Mouse (Mus musculus) embryonic stem cell, embryonic (primary cell): ENCODE data around the gene Ccr1l1.

Source experiments
- CTCF ChIA-PET, 4 experiments: fragments of 300-600 bp in 2 of 4; fragments of 350-600 bp in 2 of 4; sonication (Branson Sonifier 250); formaldehyde crosslinking; loops; one replicate each; lab custom pipeline; 2022; ENCODE audit warnings: inconsistent platforms in 2 of 4; lab: Charles Lee
- POLR2A ChIA-PET, 4 experiments: fragments of 300-600 bp in 2 of 4; fragments of 350-600 bp in 2 of 4; sonication (Branson Sonifier 250); formaldehyde crosslinking; loops; one replicate each; lab custom pipeline; 2022; ENCODE audit warnings: antibody characterized with exemption in 4 of 4, inconsistent platforms in 1 of 4; lab: Charles Lee

Gene Ccr1l1

DNA sequence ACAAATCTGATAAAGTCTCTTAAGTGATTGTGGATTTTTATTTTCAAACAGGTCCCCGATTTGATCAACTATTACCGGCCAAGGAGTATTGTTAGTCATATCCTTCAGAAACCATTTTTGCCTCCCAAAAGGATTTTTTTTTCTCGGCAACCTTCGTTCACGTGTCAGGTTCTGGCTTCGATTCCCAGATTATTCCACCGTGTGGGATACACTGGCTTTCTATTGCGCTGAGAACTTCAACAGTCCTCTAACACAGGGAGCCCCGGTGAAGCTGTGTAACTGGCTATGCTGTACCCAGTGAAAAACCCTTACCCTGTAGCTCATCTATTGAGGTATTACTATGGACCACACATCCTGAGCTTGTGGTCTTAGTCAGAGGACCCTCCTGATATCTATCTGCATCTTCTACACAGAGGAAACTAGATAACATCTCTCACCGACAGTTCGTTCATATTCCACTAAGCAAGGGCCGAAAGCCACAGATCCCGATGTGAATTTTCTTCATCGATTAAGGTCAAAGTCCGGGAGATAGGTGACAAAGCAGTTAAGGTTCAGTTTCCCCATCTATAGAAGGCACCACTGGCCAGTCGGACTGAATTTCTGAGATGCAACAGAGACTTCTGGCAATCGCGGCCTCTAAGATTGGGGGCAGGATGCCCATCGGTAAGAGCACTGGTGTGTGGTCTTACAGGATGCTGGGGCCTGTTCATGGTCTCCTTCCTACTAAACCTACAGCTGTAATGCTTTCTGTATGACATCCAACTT lies 45.1 kb downstream of the Ccr1l1 start:
- POLR2A ChIA-PET: no interaction called here
- CTCF ChIA-PET: interaction anchor here in 1 of 4 experiments (0.6 kb wide), 1 partner anchor 542 kb away, joined by 4 read pairs; no protein-coding TSS in a partner anchor

- CTCF ChIA-PET: interaction anchor here in 1 of 4 experiments (0.6 kb wide), 1 partner anchor 543 kb away, joined by 4 read pairs; no protein-coding TSS in a partner anchor
- POLR2A ChIA-PET: no interaction called here
These were observed 46.2 kb downstream of the Ccr1l1 start for GRCm38 (mm10) chr9:123931761-123932700.

DNA sequence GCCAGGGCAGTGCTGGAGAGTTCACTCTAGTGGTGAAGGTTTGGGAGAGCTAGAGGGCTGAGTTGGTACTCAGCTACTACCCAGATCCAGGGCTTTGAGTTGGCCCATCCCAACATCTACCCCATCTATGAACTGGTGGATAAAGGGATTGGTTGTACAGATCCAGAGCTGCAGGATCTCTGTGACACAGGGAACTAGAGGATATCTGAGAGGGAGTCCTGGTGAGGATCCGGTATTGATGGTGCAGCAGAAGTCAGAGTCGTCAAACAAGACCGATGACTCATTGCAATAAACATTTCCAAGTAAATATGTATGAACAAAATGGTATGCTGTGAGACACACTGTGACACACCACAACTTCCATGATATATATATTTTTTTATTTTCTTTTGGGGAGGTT lies 47.3 kb downstream of the Ccr1l1 start:
- CTCF ChIA-PET: no interaction called here
- POLR2A ChIA-PET: no interaction called here

- ChIA-PET CTCF (no interaction called here), POLR2A (no interaction called here)
These were observed 47.7 kb downstream of the Ccr1l1 start for GRCm38 (mm10) chr9:123930476-123930875.

DNA sequence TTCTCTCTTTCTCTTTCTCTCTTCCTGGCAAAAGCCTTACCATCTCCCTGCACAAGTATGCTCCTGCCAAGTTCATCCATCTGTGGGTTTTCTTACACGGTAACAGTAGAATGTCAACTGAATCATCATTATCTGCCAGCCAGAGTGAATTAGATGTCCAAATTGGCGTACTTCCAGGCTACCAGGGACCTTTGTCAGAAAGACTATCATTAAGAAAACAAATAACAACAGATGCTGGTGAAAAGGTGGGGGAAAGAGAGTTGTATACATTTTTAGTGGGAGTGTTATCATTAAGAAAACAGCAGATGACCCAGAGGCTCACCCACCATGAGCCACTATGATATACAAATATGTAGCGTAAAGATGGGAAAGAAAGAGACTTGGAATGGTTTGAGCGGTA lies 48.3 kb downstream of the Ccr1l1 start:
- ChIA-PET POLR2A (no interaction called here), CTCF (no interaction called here)

DNA sequence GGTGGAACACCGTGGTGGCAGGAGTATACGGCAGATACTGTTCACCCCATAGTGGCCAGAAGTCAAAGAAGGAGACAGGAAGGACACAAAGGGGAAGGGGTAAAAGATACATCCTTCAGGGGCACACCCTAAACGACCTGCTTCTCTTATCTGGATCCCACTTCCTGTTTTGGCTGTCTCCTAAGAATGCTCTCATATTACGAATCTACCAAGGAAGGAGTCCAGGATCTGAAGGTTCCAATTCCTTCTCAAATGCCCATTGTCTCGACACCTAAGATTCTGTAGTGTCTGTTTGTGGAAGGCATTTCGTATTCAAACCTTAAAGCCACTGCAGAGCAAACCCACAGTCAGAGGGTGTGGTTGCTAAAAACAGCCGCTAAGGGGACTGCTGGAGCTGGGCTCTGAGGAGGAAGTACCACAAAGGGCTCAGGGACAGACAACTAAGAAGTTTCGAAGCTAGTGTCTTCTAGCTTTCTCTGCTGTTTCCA lies 49.4 kb downstream of the Ccr1l1 start:
- POLR2A ChIA-PET: interaction anchor here in 2 of 4 experiments (1.0 to 2.0 kb wide), 2 partner anchors 77 to 353 kb away, joined by 3 to 10 read pairs; partner anchors contain the start of gene Fyco1 (in 1 of the 2)
- CTCF ChIA-PET: interaction anchor here in 2 of 4 experiments (1.1 to 1.2 kb wide), 2 partner anchors 105 to 547 kb away, joined by 3 read pairs; no protein-coding TSS in a partner anchor

DNA sequence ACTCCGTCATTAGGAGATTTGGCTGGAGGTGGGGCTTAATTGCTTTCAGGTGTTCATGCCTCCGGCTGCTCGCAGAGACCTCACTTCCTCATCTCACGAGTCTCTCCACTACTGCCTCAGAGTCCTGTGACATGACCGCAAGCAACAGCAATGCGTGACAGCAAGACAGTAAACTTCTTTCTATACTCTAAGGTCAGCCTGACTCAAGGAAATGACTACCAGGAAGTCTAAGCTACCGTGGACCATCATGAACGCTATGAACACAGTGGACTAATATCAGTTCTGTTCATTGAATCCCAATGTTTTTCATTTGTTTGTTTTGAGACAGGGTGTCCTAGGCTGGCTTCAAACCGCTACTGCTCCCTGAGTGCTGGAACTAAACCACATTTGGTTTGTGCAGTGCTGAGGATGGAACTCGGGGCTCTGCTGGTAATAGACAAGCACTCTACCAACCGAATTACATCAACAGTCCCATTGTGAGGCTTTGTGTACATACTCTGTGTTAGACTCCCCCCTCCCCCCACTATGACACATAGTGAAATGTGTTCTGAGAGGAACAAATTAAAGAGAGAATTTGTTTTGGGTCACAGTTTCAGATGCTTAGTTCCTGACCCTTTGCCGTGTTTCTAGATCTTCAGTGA lies 50.0 kb downstream of the Ccr1l1 start:
- ChIA-PET POLR2A (interaction anchor here in 3 of 4 experiments (0.7 to 2.0 kb wide), 9 partner anchors 8 to 548 kb away, joined by 3 to 10 read pairs (median 3); partner anchors contain the start of genes Fyco1 (in 1 of the 3) and Ppp2r3d (in 1 of the 3)), CTCF (interaction anchor here in 3 of 4 experiments (1.1 to 1.3 kb wide), 3 partner anchors 106 to 547 kb away, joined by 3 read pairs; no protein-coding TSS in a partner anchor)

- ChIA-PET POLR2A (interaction anchor here in 3 of 4 experiments (0.7 to 2.0 kb wide), 12 partner anchors 9 to 561 kb away, joined by 3 to 10 read pairs (median 4); partner anchors contain the start of genes Fyco1 (in 1 of the 3), Lars2 (in 1 of the 3) and Ppp2r3d (in 1 of the 3)), CTCF (interaction anchor here in 2 of 4 experiments (0.5 to 1.3 kb wide), 4 partner anchors 167 to 201 kb away, joined by 3 read pairs; no protein-coding TSS in a partner anchor)
These were observed 50.8 kb downstream of the Ccr1l1 start for GRCm38 (mm10) chr9:123927281-123927960.
